Mouse (Mus musculus) heart, embryonic 15.5 days (tissue): Measurements from ENCODE around the gene Larp1. TPM values are rescaled to one million over a fixed set of nuclear protein-coding genes. Genes with fewer than 3 reads are reported as not detected.
A peak's percentile ranks its signal among the peaks of the same experiment; 100 is the strongest.
"Not testable (repeated sequence)": the region's sequence is repeated elsewhere in the genome, so short reads cannot be mapped to it uniquely, and the experiment has no call there.

ENCODE experiments used
- ATAC-seq: fragments of 200-750 bp; cut with Nextera tagmentation; replicated peaks from 2 replicates; pipeline ENCODE4 v1.8.0; 2017; ENCODE audit warnings: low read depth, moderate TSS enrichment; ENCODE audit not compliant: insufficient number of reproducible peaks, insufficient read depth, low FRiP score
- H3K27ac ChIP-seq: fragments of 300-500 bp; sonication (generic); 2 replicates; pipeline ENCODE4 v1.5.1; 2015; ENCODE audit warnings: mild to moderate bottlenecking, inconsistent platforms
- H3K27me3 ChIP-seq: fragments of 300-500 bp; sonication (generic); 2 replicates; pipeline ENCODE4 v1.6.1; 2015; ENCODE audit warnings: inconsistent platforms
- H3K36me3 ChIP-seq: fragments of 300-500 bp; sonication (generic); 2 replicates; pipeline ENCODE4 v1.6.1; 2015; ENCODE audit warnings: mild to moderate bottlenecking, inconsistent platforms
- H3K4me1 ChIP-seq: fragments of 300-500 bp; sonication (generic); replicated peaks from 2 replicates; pipeline ENCODE4 v1.6.1; 2015; ENCODE audit warnings: inconsistent platforms
- H3K4me2 ChIP-seq: fragments of 300-500 bp; sonication (generic); 2 replicates; pipeline ENCODE4 v1.6.1; 2015; ENCODE audit warnings: inconsistent platforms, mild to moderate bottlenecking, moderate library complexity
- H3K4me3 ChIP-seq: fragments of 300-500 bp; sonication (generic); 2 replicates; pipeline ENCODE4 v1.5.1; 2015; ENCODE audit warnings: mild to moderate bottlenecking, inconsistent platforms
- H3K9ac ChIP-seq: fragments of 300-500 bp; sonication (generic); 2 replicates; pipeline ENCODE4 v1.6.1; 2015; ENCODE audit warnings: mild to moderate bottlenecking, inconsistent platforms
- H3K9me3 ChIP-seq: fragments of 300-500 bp; sonication (generic); replicated peaks from 2 replicates; pipeline ENCODE4 v1.6.1; 2016; ENCODE audit warnings: inconsistent platforms
- WGBS: fragments of 180-500 bp; shearing (Covaris S2); methylation state at CpG from one replicate; pipeline ENCODE4 v1.1.7; 2015; ENCODE audit warnings: mixed read lengths; 5-methylcytosine and 5-hydroxymethylcytosine counted together
- polyA plus RNA-seq: library from polyadenylated mRNA; unstranded; fragments of >200 nt; fragmentation: Nextera tagmentation; extraction: Ambion mirVana; gene quantifications from 2 replicates; pipeline ENCODE4 v1.2.1, GENCODE M21; 2015

The Larp1 gene
- polyA plus RNA-seq, 1 experiment from 2014 or later = 11.3 TPM

DNA sequence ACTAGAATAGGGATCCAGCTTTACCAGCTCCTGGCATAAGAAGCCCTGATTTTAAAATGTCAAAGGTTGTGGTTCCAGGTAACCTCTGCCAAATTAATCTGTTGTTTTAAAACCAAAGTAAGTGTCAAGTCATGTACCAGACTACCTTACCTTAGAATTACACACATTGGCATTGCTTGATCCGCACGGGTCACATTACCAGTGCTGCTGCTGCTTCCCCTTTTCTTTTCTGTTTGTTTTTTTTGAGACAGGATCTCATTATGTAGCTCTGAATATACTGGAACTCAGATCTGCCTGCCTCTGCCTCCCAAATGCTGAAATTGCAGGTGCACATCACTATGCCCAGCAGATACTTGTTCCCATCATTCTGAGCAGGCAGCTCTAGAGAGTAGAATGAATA is 21.0 kb downstream of the Larp1 start:
- Histone ChIP-seq H3K4me1 (peaks cover 68% of the 10 kb centered on the region), H3K4me2 (no peak overlapping the region), H3K9me3 (no peaks in the 10 kb centered on the region), H3K36me3 (no peaks in the 10 kb centered on the region), H3K4me3 (no peak overlapping the region), H3K27ac (no peak overlapping the region), H3K27me3 (no peaks in the 10 kb centered on the region), H3K9ac (no peak overlapping the region)
- 85% methylated on average over 2 of the region's 2 CpGs for WGBS
- no peak for ATAC-seq

- no peaks in the 10 kb centered on the region for H3K36me3 ChIP-seq
- H3K27ac ChIP-seq = no peak overlapping the region
- peaks cover 62% of the 10 kb centered on the region for H3K4me1 ChIP-seq
- H3K9me3 ChIP-seq = no peaks in the 10 kb centered on the region
- H3K4me3 ChIP-seq = no peak overlapping the region
- WGBS = 73% methylated on average over 6 of the region's 6 CpGs
- H3K9ac ChIP-seq = no peak overlapping the region
- no peaks in the 10 kb centered on the region for H3K27me3 ChIP-seq
- no peak overlapping the region for H3K4me2 ChIP-seq
- no peak for ATAC-seq
Observed at GRCm38 (mm10) chr11:58031176-58031575, 22.3 kb downstream of the Larp1 start.

DNA sequence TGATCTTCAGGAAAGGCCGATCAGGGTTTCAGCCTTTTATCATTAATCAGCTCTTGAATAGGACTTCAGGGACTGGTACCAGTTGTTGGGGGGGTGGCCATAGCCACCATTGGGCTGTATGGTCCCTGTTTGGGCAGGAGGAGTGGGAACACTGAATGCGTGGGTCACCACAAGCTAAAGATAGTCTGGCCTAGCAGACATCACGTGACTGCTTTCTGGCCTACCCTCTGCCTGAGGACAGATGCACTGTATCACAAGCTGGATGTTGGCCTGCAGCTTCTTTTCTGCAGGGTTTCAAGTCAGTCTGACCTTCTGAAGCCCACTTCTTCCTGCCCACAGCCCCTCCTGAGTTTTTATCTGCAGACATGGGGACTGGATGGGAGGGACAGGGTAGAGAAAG is 24.8 kb downstream of the Larp1 start:
- Histone ChIP-seq H3K4me3 (no peak overlapping the region), H3K36me3 (no peaks in the 10 kb centered on the region), H3K9ac (no peak overlapping the region), H3K4me2 (0 out of 2 replicates have a peak overlapping the region, but pooled peaks have one; percentile 9), H3K9me3 (no peaks in the 10 kb centered on the region), H3K27me3 (no peaks in the 10 kb centered on the region), H3K27ac (peak overlapping the region; percentile 62), H3K4me1 (peaks cover 53% of the 10 kb centered on the region)
- ATAC-seq = peak; percentile 88
- WGBS = 37% methylated on average over 3 of the region's 3 CpGs

- WGBS = 50% methylated on average over 1 of the region's 1 CpGs
- Histone ChIP-seq H3K27ac (no peak overlapping the region), H3K4me2 (no peak overlapping the region), H3K4me1 (peaks cover 18% of the 10 kb centered on the region), H3K27me3 (no peaks in the 10 kb centered on the region), H3K9me3 (no peaks in the 10 kb centered on the region), H3K9ac (no peak overlapping the region), H3K4me3 (no peak overlapping the region), H3K36me3 (peaks cover 25% of the 10 kb centered on the region; the same call in 1 of the 2 replicates)
- no peak for ATAC-seq
Observed at GRCm38 (mm10) chr11:58039027-58039426, 30.2 kb downstream of the Larp1 start.

DNA sequence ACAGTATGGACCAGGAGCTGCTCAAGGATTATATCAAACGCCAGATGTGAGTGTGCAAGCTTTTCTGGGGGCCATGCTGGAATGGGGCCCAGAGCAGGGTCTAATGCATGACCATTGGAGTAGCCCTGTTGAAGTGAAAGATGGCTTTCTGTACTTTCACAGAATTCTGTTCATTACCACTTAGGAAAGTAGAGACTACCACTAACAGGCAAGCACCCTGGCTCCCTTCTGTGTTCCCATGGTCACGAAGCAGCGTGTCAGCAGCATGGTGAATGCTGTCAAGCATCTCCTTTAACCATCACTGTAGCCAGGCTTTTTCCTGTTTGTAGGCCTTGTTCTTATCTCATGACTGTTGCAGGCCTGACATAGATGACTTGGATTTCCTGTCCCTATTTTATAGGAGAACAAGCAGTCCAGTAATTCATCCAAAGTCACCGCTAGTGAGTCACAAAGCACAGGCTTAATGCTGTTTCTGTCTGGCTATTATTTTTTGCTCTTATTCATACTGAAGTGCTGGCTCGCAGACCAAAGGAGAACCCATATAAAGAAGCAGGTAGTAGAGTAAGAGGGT is 34.1 kb downstream of the Larp1 start:
- WGBS = 75% methylated on average over 5 of the region's 5 CpGs
- Histone ChIP-seq H3K27ac (no peak overlapping the region), H3K36me3 (peaks cover 48% of the 10 kb centered on the region), H3K4me3 (no peak overlapping the region), H3K4me2 (no peak overlapping the region), H3K27me3 (no peaks in the 10 kb centered on the region), H3K9me3 (no peaks in the 10 kb centered on the region), H3K9ac (no peak overlapping the region), H3K4me1 (peaks cover 6% of the 10 kb centered on the region)
- ATAC-seq = no peak

GRCm38 (mm10) chr11:58046438-58046837 is 37.6 kb downstream of the Larp1 start:
- Histone ChIP-seq H3K9ac (no peak overlapping the region), H3K27ac (no peak overlapping the region), H3K4me1 (peaks cover 3% of the 10 kb centered on the region; the same call in 1 of the 2 replicates), H3K36me3 (peaks cover 76% of the 10 kb centered on the region), H3K4me3 (no peak overlapping the region), H3K9me3 (no peaks in the 10 kb centered on the region), H3K27me3 (no peaks in the 10 kb centered on the region), H3K4me2 (no peak overlapping the region)
- WGBS = 80% methylated on average over 4 of the region's 4 CpGs
- no peak for ATAC-seq

GRCm38 (mm10) chr11:58057455-58057854 is 48.6 kb downstream of the Larp1 start:
- Histone ChIP-seq H3K27ac (no peak overlapping the region), H3K4me1 (no peaks in the 10 kb centered on the region), H3K4me2 (no peak overlapping the region), H3K9me3 (no peaks in the 10 kb centered on the region), H3K27me3 (no peaks in the 10 kb centered on the region), H3K36me3 (peaks cover 80% of the 10 kb centered on the region), H3K4me3 (no peak overlapping the region), H3K9ac (no peak overlapping the region)
- no peak for ATAC-seq
- 54% methylated on average over 6 of the region's 6 CpGs for WGBS

- H3K4me2 ChIP-seq, H3K27ac ChIP-seq, H3K4me1 ChIP-seq, H3K4me3 ChIP-seq, H3K9me3 ChIP-seq, H3K9ac ChIP-seq, H3K27me3 ChIP-seq, ATAC-seq: not testable (repeated sequence)
- WGBS = 95% methylated on average over 7 of the region's 7 CpGs
- peaks cover 57% of the 10 kb centered on the region for H3K36me3 ChIP-seq
Observed at GRCm38 (mm10) chr11:58059752-58060151, 50.9 kb downstream of the Larp1 start.

- 90% methylated on average over 4 of the region's 4 CpGs for WGBS
- H3K4me1 ChIP-seq, H3K4me3 ChIP-seq, H3K27me3 ChIP-seq, H3K27ac ChIP-seq, H3K9ac ChIP-seq, ATAC-seq, H3K9me3 ChIP-seq, H3K4me2 ChIP-seq: not testable (repeated sequence)
- H3K36me3 ChIP-seq = peaks cover 42% of the 10 kb centered on the region
Observed at GRCm38 (mm10) chr11:58061218-58061617, 52.4 kb downstream of the Larp1 start.

GRCm38 (mm10) chr11:58062586-58062985 is 53.7 kb downstream of the Larp1 start:
- no peak overlapping the region for H3K9ac ChIP-seq
- ATAC-seq = no peak
- H3K4me3 ChIP-seq = no peak overlapping the region
- peaks cover 29% of the 10 kb centered on the region for H3K36me3 ChIP-seq
- H3K27me3 ChIP-seq = no peaks in the 10 kb centered on the region
- H3K9me3 ChIP-seq = no peaks in the 10 kb centered on the region
- H3K4me1 ChIP-seq = peaks cover 2% of the 10 kb centered on the region; the same call in 1 of the 2 replicates
- WGBS = 91% methylated on average over 4 of the region's 4 CpGs
- H3K27ac ChIP-seq = no peak overlapping the region
- no peak overlapping the region for H3K4me2 ChIP-seq

- ATAC-seq = no peak
- no peaks in the 10 kb centered on the region for H3K9me3 ChIP-seq
- peaks cover 2% of the 10 kb centered on the region; the same call in 1 of the 2 replicates for H3K4me1 ChIP-seq
- H3K4me3 ChIP-seq = no peak overlapping the region
- H3K27me3 ChIP-seq = no peaks in the 10 kb centered on the region
- no peak overlapping the region for H3K27ac ChIP-seq
- H3K9ac ChIP-seq = no peak overlapping the region
- H3K36me3 ChIP-seq = peaks cover 9% of the 10 kb centered on the region
- H3K4me2 ChIP-seq = no peak overlapping the region
- 85% methylated on average over 4 of the region's 4 CpGs for WGBS
Observed at GRCm38 (mm10) chr11:58065025-58065424, 56.2 kb downstream of the Larp1 start.

DNA sequence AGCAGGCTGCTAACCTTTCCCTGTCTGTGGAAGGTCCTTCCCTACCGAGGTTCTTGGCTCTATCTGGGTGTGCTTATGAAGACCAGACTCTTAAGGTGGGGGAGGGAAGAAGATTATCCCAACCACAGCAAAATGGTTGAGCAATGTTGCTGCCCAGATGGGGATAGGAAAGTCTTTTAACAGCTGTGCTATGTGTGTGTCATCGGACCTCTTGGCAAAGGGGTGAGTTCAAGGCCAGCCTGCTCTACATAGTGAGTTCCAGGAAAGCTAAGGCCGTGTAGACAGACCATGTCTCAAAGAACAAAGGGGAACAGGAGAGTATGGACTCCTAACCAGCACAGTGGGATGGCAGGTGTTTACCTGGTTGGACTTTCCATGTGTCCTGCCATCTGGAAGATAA is 64.1 kb downstream of the Larp1 start:
- H3K27me3 ChIP-seq = no peaks in the 10 kb centered on the region
- ATAC-seq = no peak
- H3K4me1 ChIP-seq = no peaks in the 10 kb centered on the region
- H3K4me3 ChIP-seq = no peak overlapping the region
- H3K27ac ChIP-seq = no peak overlapping the region
- H3K9ac ChIP-seq = no peak overlapping the region
- no peaks in the 10 kb centered on the region for H3K36me3 ChIP-seq
- H3K4me2 ChIP-seq = no peak overlapping the region
- H3K9me3 ChIP-seq = no peaks in the 10 kb centered on the region
- 78% methylated on average over 3 of the region's 3 CpGs for WGBS
